Mouse (Mus musculus): ENCODE data around the gene Fads6.

DNA sequence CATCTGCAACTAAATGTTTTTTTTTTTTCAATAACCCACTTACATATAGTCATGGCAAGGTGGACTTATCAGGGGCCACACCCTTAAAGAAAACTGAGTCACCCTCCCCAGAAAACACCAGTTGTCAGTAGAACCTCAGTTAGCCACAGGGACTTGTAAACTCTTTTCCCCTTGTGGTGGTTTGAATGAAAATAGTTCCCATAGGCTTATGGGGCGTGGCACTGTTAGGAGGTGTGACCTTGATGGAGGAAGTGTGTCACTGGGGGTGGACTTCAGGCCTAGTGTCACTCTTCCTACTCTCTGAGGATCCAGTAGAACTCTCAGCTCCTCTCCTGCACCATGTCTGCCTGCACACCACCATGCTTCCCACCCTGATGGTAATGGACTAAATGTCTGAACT lies 17.7 kb downstream of the Fads6 start:
- TF ChIP-seq CTCF (IDR thresholded peaks at IDR 0.05 in 2 of 3, conservative IDR thresholded peaks at IDR 0.05 in 1 of 3; ENCODE audit: control insufficient read depth in 1 of 3, insufficient read depth in 1 of 3, low read depth in 2 of 3, low read length in 3 of 3, poor library complexity in 1 of 3, severe bottlenecking in 1 of 3) = 0 out of 6 replicates have a peak, but pooled peaks of 2 of the 3 experiments have one; percentile 7 to 9
- peak; percentile 82 for TF ChIP-seq TBP (IDR thresholded peaks at IDR 0.05; ENCODE audit: low read depth, low read length)
- peak in 1 of 2 experiments; percentile 67; a peak in 1 of 4 replicates for TF ChIP-seq POLR2A (IDR thresholded peaks at IDR 0.05; ENCODE audit: control insufficient read depth in 1 of 2, insufficient read depth in 1 of 2, low read depth in 1 of 2, low read length in 2 of 2, poor library complexity in 1 of 2)
- TF ChIP-seq MAFK (IDR thresholded peaks at IDR 0.05; ENCODE audit: borderline replicate concordance, low read depth, low read length) = no peak
